Mouse (Mus musculus) ovary, postnatal 14 days (tissue): ENCODE data around the gene 4930407I10Rik.

ENCODE experiments used
- DNase-seq: peaks from one replicate; pipeline ENCODE4 v3.0.0; 2022; ENCODE audit warnings: low spot score

4930407I10Rik gene

GRCm38 (mm10) chr15:82058719-82059201 lies at the start of gene 4930407I10Rik:
Gene 4930407I10Rik, plus strand, starts transcription at chr15:82059151.
- no peak for DNase-seq

GRCm38 (mm10) chr15:82011947-82012346 lies 47.0 kb upstream of the 4930407I10Rik start:
- no peak for DNase-seq

GRCm38 (mm10) chr15:82014745-82015391 lies 44.1 kb upstream of the 4930407I10Rik start:
- DNase-seq = no peak

GRCm38 (mm10) chr15:82015392-82016100 lies 43.4 kb upstream of the 4930407I10Rik start:
- no peak for DNase-seq

DNA sequence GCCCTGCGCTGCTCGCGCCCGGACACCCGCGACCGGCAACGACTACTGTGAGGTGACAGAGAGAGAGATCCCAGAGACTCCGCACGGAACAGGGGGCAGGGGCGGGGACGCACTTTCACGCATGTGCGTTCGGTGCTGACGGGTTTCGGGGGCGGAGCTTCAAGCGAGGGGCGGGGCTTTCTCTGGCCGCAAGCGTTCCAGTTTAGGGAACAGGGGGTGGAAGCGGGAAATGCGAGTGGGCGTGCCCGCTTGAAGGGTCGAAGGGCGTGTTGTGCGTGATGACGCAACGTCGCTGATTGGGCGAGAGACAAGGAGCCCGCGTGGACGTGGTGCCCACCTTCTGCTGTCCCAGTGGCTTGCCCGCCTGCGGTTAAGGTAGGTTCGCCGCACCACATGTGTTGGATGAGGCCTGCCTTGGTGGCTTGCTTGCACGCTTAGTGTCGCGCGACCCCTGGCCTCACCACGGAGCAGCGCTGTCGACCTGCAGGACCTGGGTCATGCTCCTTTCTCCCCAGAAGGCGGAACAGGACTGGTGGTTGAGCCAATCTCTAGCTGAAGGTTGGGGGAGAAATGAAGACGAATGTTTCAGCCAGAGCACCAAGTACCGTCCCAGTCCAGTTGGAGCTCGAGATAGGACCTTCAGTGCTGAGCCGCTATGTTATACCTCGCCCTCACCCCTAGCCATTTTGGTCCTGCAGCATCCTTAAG lies 42.7 kb upstream of the 4930407I10Rik start:
- DNase-seq = peak; percentile 99

DNA sequence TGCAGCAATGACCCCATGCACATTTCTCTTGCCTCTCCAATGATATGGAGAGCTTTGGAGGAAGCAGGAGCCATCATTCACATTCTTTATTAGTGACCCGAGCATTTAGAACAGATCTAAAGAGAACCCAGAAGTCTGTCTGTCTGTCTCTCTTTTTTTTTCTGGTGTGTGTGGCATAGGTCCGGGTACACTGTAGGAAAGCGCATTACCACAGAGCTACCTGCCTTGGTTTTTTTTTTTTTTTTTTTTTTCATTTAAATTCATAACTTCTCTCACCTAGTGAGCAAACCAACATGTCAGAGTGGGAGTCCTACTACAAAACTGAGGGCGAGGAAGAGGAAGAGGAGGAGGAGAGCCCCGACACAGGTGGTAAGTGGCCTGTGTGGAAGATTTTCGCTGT lies 42.1 kb upstream of the 4930407I10Rik start:
- no peak for DNase-seq

DNA sequence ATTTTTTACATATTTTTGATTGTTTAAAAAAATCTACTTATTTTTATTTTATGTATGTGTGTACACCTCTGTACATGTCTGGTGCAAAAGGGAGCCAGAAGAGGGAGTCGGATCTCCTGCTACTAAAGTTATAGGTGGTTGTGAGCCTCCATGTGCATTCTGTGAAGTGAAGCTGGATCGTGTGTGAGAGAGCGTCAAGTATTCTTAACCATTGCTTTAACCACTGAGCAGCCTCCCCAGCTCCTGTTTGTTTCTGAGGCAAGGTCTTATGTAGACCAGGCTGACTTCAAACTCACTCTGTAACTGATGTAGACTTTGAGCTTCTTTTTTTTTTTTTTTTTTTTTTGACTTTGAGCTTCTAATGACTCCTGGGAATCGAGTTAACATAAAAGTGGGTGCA lies 41.5 kb upstream of the 4930407I10Rik start:
- no peak for DNase-seq

- no peak for DNase-seq
Measured at GRCm38 (mm10) chr15:82019288-82019687, 39.7 kb upstream of the 4930407I10Rik start.

- no peak for DNase-seq
Measured at GRCm38 (mm10) chr15:82022535-82023088, 36.3 kb upstream of the 4930407I10Rik start.

DNA sequence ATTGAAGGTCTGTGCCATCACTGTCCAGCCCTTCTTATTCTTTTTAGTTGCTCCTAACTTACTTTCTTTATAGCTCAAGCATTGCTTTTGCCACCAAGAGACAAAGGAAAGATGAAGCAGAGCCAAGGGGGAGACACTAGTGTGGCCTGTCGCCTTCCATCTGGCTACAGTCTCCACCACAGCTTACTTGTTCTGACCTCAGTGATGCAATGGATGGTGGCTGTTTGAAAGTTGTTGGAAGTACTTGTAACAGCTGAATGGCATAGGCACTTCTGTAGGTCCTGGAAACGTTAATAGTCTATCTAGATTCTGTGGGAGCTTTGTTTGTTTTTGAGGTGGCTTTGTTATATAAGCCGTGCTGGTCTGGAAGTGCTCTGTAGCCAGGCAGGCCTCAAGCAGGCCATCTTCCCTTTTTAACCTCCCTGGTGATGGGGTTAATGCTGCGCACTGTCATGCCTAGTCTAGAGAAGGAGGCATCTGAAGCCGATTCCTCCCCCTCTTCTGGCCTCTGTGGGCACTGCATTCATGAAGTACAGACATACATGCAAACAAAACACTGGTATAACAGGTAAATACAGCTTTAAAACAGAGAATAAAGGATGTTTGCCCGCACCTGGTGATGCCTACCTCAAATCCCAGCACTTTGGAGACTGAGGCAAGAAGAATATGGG lies 34.9 kb upstream of the 4930407I10Rik start:
- DNase-seq = no peak

DNA sequence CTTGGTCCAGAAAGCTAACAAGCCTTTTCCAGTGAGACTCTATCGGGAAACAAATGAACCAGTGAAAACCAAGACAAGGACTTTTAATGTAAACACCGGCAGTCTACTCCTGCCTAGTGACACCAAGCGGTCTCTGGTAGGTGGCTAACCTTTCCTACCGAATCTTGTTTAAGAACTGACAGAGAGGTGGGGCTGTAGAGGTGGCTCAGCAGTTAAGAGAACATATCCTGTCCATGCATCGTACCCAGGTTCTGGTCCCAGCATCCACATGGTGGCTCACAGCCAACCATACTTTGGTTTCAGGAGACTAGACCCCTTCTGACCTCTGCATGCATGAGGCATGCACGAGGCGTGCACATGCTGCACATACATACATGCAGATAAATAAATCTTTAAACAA lies 31.7 kb upstream of the 4930407I10Rik start:
- no peak for DNase-seq

DNA sequence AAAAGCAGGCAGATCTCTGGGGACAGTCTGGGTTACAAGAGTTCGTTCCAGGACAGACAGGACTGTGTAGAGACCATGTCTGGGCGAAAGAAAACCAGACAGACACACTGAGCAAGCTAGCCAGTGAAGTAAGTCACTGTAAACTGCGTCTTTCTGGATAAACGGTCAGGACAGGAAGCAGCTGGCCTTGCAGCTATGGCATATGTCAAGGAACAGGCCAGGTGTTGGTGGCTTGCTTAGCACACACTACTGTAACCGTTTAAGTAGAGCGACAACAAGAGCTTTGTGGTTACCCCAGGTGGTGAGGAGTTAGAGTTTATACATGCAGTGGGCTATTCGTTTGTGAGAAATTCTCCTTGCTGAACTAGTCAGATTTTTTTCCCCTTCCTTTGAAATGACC lies 31.2 kb upstream of the 4930407I10Rik start:
- no peak for DNase-seq

DNA sequence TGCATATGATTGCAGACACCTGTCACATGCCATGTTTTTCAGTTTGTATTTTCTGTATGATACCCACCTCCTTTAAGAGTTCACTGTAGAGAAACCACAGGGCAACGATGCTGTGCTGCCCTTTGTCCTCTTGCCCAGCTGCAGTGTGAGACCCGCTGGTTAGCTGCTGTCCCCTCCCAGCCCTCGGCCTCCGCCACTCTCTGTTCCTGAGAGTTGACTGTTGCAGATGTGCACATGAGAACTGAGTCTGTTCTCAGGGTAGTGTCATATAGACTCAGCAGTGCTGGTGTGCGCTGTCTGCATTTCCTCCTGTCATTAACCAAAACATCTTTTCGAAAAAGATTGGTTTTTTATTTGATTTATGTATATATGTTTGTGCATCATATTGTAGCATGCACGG lies 26.6 kb upstream of the 4930407I10Rik start:
- no peak for DNase-seq

GRCm38 (mm10) chr15:82033762-82034161 lies 25.2 kb upstream of the 4930407I10Rik start, which contains the start of gene Desi1:
Gene Desi1, minus strand, starts transcription at chr15:82033862.
- DNase-seq = no peak

DNA sequence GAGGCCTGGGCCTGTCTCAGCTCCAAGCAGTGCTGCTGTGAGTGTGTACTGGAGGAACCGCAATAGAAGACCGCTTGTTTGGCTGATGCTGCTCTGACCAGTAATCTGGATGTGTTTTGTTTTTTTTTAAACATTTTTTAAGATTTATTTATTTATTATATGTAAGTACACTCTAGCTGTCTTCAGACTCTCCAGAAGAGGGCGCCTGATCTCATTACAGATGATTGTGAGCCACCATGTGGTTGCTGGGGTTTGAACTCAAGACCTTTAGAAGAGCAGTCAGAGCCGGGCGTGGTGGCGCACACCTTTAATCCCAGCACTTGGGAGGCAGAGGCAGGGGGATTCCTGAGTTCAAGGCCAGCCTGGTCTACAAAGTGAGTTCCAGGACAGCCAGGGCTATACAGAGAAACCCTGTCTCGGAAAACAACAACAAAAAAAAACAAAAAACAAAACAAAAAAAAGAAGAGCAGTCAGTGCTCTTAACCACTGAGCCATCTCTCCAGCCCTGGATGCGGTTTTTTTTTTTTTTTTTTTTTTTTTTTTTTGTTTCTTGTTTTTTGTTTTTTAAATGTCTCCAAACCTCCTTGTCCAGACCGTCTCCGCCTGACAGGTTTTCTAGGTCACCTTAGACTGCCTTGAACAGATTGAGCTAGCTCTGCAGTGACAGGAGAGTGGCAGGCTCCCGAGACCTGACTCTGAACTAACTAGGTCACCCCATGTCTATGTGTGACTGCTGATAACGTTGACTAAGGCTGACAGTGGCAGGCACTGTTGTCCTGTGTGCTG lies 22.9 kb upstream of the 4930407I10Rik start:
- no peak for DNase-seq

GRCm38 (mm10) chr15:82040650-82041049 lies 18.3 kb upstream of the 4930407I10Rik start:
- peak; percentile 23 for DNase-seq

DNA sequence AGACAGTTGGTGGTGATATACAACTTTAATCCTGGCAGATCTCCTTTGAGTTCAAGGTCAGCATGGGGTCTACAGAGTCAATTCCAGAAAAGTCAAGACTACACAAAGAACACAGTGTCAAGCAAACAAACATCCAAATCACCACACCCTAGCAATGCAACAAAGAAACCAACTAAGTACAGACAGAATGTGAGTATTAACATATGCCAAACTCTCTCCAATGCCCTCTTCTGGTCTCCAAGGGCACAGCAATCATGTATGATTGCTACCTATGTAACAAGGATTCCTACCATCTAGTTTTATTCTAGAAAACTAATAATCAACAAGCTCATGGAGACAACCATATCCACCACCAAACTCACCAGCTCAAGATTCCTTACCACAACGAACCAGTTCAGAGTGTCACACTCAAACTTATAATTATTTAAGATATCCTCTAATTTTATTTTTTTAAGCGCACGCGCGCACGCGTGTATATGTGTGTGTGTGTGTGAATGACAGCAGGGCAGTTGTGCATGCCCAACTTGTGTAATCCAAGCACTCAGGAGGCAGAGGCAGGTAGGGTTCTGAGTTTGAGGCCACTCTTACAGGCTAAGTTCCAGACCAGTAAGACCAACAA lies 14.7 kb upstream of the 4930407I10Rik start:
- no peak for DNase-seq

- no peak for DNase-seq
Measured at GRCm38 (mm10) chr15:82046246-82046891, 12.6 kb upstream of the 4930407I10Rik start.

- DNase-seq = peak; percentile 84
Measured at GRCm38 (mm10) chr15:82047080-82047883, 11.7 kb upstream of the 4930407I10Rik start, which contains the start of gene Snu13. Gene Snu13, minus strand, starts transcription at chr15:82047598.
